Mouse (Mus musculus): Measurements from ENCODE around the gene Tenm2. TPM values are rescaled to one million over a fixed set of nuclear protein-coding genes. Genes with fewer than 3 reads are reported as not detected.

The Tenm2 gene
- polyA plus RNA-seq, 1 experiment from 2014 or later, result 0.16 TPM

GRCm38 (mm10) chr11:36220651-36221050 lies 1015.1 kb downstream of the Tenm2 start:
- ATAC-seq (no peak), DNase-seq (ENCODE audit: low spot score) (no peak)
- no peaks in the 10 kb centered on the region for H3K36me3 ChIP-seq (ENCODE audit: insufficient read depth, low read length)
- 21% methylated on average over 5 of the region's 5 CpGs for WGBS
- no peaks in the 10 kb centered on the region for H3K9me3 ChIP-seq (ENCODE audit: low read length)
- no peak overlapping the region for H3K4me3 ChIP-seq (ENCODE audit: low read depth, low read length)
- H3K4me1 ChIP-seq (ENCODE audit: insufficient read depth, low read depth, low read length), result no peaks in the 10 kb centered on the region
- TF ChIP-seq CTCF (IDR thresholded peaks at IDR 0.05) (no peak), EP300 (IDR thresholded peaks at IDR 0.05) (no peak)
- H3K27ac ChIP-seq (ENCODE audit: low read length), result no peak overlapping the region
- H3K9ac ChIP-seq (replicated peaks; ENCODE audit: low read depth), result no peak overlapping the region
- no peaks in the 10 kb centered on the region for H3K27me3 ChIP-seq (replicated peaks; ENCODE audit: insufficient read depth, low read length)
- H3K4me2 ChIP-seq (replicated peaks; ENCODE audit: low read depth, low read length), result no peak overlapping the region

- TF ChIP-seq CTCF (IDR thresholded peaks at IDR 0.05) (no peak), EP300 (IDR thresholded peaks at IDR 0.05) (no peak)
- H3K4me2 ChIP-seq (replicated peaks; ENCODE audit: low read depth, low read length), result no peak overlapping the region
- WGBS, result 85% methylated on average over 4 of the region's 4 CpGs
Observed at GRCm38 (mm10) chr11:36219586-36219985, 1016.2 kb downstream of the Tenm2 start.

GRCm38 (mm10) chr11:36214589-36214988 lies 1021.2 kb downstream of the Tenm2 start:
- TF ChIP-seq CTCF (IDR thresholded peaks at IDR 0.05), result no peak
- TF ChIP-seq EP300 (IDR thresholded peaks at IDR 0.05), result no peak
- no peak overlapping the region for H3K4me2 ChIP-seq (replicated peaks; ENCODE audit: low read depth, low read length)

More at GRCm38 (mm10) chr11:36219586-36219985, 1016.2 kb downstream of the Tenm2 start:
- Histone ChIP-seq H3K4me3 (ENCODE audit: low read depth, low read length) (no peak overlapping the region), H3K9ac (replicated peaks; ENCODE audit: low read depth) (no peak overlapping the region), H3K27me3 (replicated peaks; ENCODE audit: insufficient read depth, low read length) (no peaks in the 10 kb centered on the region), H3K36me3 (ENCODE audit: insufficient read depth, low read length) (no peaks in the 10 kb centered on the region), H3K4me1 (ENCODE audit: insufficient read depth, low read depth, low read length) (no peaks in the 10 kb centered on the region), H3K27ac (ENCODE audit: low read length) (no peak overlapping the region), H3K9me3 (ENCODE audit: low read length) (no peaks in the 10 kb centered on the region)
- ATAC-seq (no peak), DNase-seq (ENCODE audit: low spot score) (no peak)

GRCm38 (mm10) chr11:36204381-36204780 lies 1031.4 kb downstream of the Tenm2 start:
- no peaks in the 10 kb centered on the region for H3K36me3 ChIP-seq (ENCODE audit: insufficient read depth, low read length)
- TF ChIP-seq CTCF (IDR thresholded peaks at IDR 0.05), result no peak
- no peak for TF ChIP-seq EP300 (IDR thresholded peaks at IDR 0.05)
- DNase-seq (ENCODE audit: low spot score), result no peak
- no peaks in the 10 kb centered on the region; the same call in 1 of the 2 replicates for H3K27me3 ChIP-seq (replicated peaks; ENCODE audit: insufficient read depth, low read length)
- H3K27ac ChIP-seq (ENCODE audit: low read length), result no peak overlapping the region
- ATAC-seq, result no peak
- no peak overlapping the region for H3K4me2 ChIP-seq (replicated peaks; ENCODE audit: low read depth, low read length)
- H3K4me1 ChIP-seq (ENCODE audit: insufficient read depth, low read depth, low read length), result no peaks in the 10 kb centered on the region
- WGBS, result 63% methylated on average over 6 of the region's 6 CpGs
- no peaks in the 10 kb centered on the region for H3K9me3 ChIP-seq (ENCODE audit: low read length)
- no peak overlapping the region for H3K9ac ChIP-seq (replicated peaks; ENCODE audit: low read depth)
- H3K4me3 ChIP-seq (ENCODE audit: low read depth, low read length), result no peak overlapping the region

More at GRCm38 (mm10) chr11:36214589-36214988, 1021.2 kb downstream of the Tenm2 start:
- H3K4me3 ChIP-seq (ENCODE audit: low read depth, low read length), result no peak overlapping the region
- H3K27ac ChIP-seq (ENCODE audit: low read length), result no peak overlapping the region
- H3K27me3 ChIP-seq (replicated peaks; ENCODE audit: insufficient read depth, low read length), result no peaks in the 10 kb centered on the region
- ATAC-seq, result no peak
- no peak overlapping the region for H3K9ac ChIP-seq (replicated peaks; ENCODE audit: low read depth)
- no peaks in the 10 kb centered on the region for H3K4me1 ChIP-seq (ENCODE audit: insufficient read depth, low read depth, low read length)
- no peak for DNase-seq (ENCODE audit: low spot score)
- no peaks in the 10 kb centered on the region for H3K9me3 ChIP-seq (ENCODE audit: low read length)
- WGBS, result 53% methylated on average over 3 of the region's 3 CpGs
- H3K36me3 ChIP-seq (ENCODE audit: insufficient read depth, low read length), result no peaks in the 10 kb centered on the region

- H3K4me2 ChIP-seq (replicated peaks; ENCODE audit: low read depth, low read length), result no peak overlapping the region
- DNase-seq (ENCODE audit: low spot score), result no peak
- WGBS, result 50% methylated on average over 1 of the region's 1 CpGs
- no peaks in the 10 kb centered on the region for H3K9me3 ChIP-seq (ENCODE audit: low read length)
- no peaks in the 10 kb centered on the region for H3K4me1 ChIP-seq (ENCODE audit: insufficient read depth, low read depth, low read length)
- H3K36me3 ChIP-seq (ENCODE audit: insufficient read depth, low read length), result no peaks in the 10 kb centered on the region
- H3K9ac ChIP-seq (replicated peaks; ENCODE audit: low read depth), result no peak overlapping the region
- no peak overlapping the region for H3K27ac ChIP-seq (ENCODE audit: low read length)
- H3K27me3 ChIP-seq (replicated peaks; ENCODE audit: insufficient read depth, low read length), result no peaks in the 10 kb centered on the region; the same call in 1 of the 2 replicates
- H3K4me3 ChIP-seq (ENCODE audit: low read depth, low read length), result no peak overlapping the region
- TF ChIP-seq EP300 (IDR thresholded peaks at IDR 0.05) (no peak), CTCF (IDR thresholded peaks at IDR 0.05) (no peak)
- ATAC-seq, result no peak
Observed at GRCm38 (mm10) chr11:36203896-36204295, 1031.9 kb downstream of the Tenm2 start.

GRCm38 (mm10) chr11:36194348-36194747 lies 1041.4 kb downstream of the Tenm2 start:
- Histone ChIP-seq H3K4me1 (ENCODE audit: insufficient read depth, low read depth, low read length) (no peaks in the 10 kb centered on the region), H3K4me2 (replicated peaks; ENCODE audit: low read depth, low read length) (no peak overlapping the region), H3K9me3 (ENCODE audit: low read length) (no peaks in the 10 kb centered on the region), H3K36me3 (ENCODE audit: insufficient read depth, low read length) (no peaks in the 10 kb centered on the region), H3K27ac (ENCODE audit: low read length) (no peak overlapping the region), H3K9ac (replicated peaks; ENCODE audit: low read depth) (no peak overlapping the region), H3K27me3 (replicated peaks; ENCODE audit: insufficient read depth, low read length) (no peaks in the 10 kb centered on the region), H3K4me3 (ENCODE audit: low read depth, low read length) (no peak overlapping the region)
- no peak for TF ChIP-seq CTCF (IDR thresholded peaks at IDR 0.05)
- TF ChIP-seq EP300 (IDR thresholded peaks at IDR 0.05), result no peak
- ATAC-seq, result no peak
- WGBS, result 54% methylated on average over 2 of the region's 2 CpGs
- DNase-seq (ENCODE audit: low spot score), result no peak

GRCm38 (mm10) chr11:36176106-36176505 lies 1059.7 kb downstream of the Tenm2 start:
- DNase-seq (ENCODE audit: low spot score), result no peak
- Histone ChIP-seq H3K9ac (replicated peaks; ENCODE audit: low read depth) (no peak overlapping the region), H3K36me3 (ENCODE audit: insufficient read depth, low read length) (no peaks in the 10 kb centered on the region), H3K27me3 (replicated peaks; ENCODE audit: insufficient read depth, low read length) (no peaks in the 10 kb centered on the region), H3K27ac (ENCODE audit: low read length) (no peak overlapping the region), H3K4me3 (ENCODE audit: low read depth, low read length) (no peak overlapping the region), H3K4me1 (ENCODE audit: insufficient read depth, low read depth, low read length) (no peaks in the 10 kb centered on the region), H3K4me2 (replicated peaks; ENCODE audit: low read depth, low read length) (no peak overlapping the region), H3K9me3 (ENCODE audit: low read length) (no peaks in the 10 kb centered on the region)
- no peak for TF ChIP-seq CTCF (IDR thresholded peaks at IDR 0.05)
- no peak for TF ChIP-seq EP300 (IDR thresholded peaks at IDR 0.05)
- WGBS, result 76% methylated on average over 7 of the region's 7 CpGs
- ATAC-seq, result no peak

All from lung, postnatal 0 days (tissue).